Mouse (Mus musculus) adipocyte (in vitro differentiated cells): ENCODE data around the gene Kcnmb1.

Source experiments
- DNase-seq: peaks from one replicate; pipeline ENCODE4 v3.0.0-alpha.2; 2016; ENCODE audit warnings: low spot score

Gene Kcnmb1

GRCm38 (mm10) chr11:33962688-33963407, at the start of gene Kcnmb1:
Gene Kcnmb1 (plus strand): TSS chr11:33963013.
- DNase-seq = no peak

GRCm38 (mm10) chr11:33913061-33913460, 49.8 kb upstream of the Kcnmb1 start:
- no peak for DNase-seq

DNA sequence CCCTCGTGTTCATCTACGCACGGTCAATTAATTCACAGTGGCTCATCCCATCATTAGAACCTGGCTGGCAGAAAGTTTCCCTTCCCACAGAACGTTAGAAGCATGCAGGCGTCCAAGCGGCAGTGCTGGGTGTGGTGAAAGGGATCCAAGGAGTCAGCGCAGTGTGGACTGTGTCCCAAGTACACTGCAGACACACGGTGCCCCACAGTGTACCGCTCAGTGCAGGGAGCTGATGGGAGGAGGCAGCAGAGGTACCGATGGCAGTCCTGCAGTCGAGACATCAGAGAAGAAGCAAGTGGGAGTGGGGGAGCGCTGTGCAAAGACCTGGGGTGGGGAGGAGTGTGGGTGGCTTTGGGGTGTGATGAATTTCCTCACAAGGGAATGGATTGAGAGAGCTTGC, 48.6 kb upstream of the Kcnmb1 start:
- no peak for DNase-seq

DNA sequence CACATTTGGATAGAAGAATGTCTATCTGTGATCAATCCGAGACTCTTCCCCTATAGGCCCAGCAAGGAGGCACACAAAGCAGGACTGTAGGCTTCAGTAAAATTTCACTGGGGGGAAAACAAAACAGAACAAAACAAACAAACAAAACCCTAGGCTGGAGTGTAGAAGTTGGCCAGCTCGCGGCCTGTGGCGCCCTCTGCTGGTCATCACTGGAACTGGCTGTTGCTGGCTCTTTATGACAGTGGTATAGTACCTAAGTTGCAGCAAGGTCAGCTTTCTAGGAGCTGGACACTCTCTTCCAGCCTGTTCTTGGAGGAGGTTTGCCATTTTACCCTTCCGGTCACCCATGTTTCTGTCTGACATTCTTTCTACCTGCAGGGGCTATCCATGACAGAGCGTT, 45.2 kb upstream of the Kcnmb1 start:
- DNase-seq = peak; percentile 7

DNA sequence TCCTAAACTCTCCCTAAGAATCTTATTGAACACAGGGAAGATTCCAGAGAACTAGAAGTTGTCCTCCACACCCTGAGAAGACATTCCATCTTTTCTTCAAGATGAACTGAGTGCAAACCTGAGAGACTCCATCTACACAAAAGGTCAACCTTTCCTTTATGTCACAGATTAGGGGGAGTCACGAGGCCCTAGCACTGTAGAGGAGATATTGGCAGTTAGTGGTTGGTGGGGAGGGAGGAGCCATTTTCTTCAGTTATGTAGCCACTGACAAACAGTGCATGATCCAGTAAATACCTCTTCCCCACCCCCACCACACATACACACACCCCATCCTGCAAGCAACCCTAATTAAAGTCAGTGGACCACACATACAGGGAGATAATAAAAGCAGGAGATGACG, 44.4 kb upstream of the Kcnmb1 start:
- no peak for DNase-seq

DNA sequence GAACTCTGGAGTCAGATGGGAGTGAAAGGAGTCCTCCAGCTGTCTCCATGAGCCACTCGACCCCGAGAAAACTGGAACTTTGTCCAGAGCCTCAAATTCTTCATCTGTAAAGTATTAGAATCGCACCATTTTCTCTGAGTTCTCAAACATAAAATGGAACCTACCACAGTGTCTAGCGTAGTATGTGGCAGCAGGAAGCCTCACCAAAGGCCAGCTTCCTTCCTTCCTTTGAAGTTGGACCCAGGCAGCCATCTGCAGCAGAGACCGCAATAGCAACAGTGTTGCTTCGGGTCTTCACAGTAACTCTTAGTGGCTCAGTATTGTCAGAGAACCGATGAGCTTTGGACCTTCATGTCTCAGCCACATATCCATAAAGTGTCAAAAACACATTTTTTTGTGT, 43.0 kb upstream of the Kcnmb1 start:
- no peak for DNase-seq

DNA sequence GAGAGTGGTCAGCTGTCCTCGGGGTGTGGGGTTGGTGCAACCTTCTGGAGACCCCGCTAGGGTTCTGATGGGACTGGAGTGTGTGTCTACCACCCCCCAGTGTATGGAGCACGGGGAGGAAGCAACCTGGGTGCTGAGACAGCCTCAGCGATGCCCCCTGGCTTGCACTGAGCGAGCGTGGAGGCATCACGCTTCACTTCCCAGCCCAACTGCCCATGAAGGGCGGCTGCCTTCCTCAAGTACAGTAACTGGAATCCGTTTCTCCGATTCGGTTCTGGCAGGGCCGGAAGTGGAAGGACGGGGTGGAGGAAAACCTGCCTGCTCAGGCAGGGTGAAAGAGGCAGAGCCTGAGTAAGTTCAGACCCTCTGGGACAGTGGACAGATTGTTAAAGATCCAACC, 41.4 kb upstream of the Kcnmb1 start:
- DNase-seq = no peak

GRCm38 (mm10) chr11:33923031-33923430, 39.8 kb upstream of the Kcnmb1 start:
- DNase-seq = no peak

GRCm38 (mm10) chr11:33925778-33926177, 37.0 kb upstream of the Kcnmb1 start:
- DNase-seq = no peak

GRCm38 (mm10) chr11:33926551-33926950, 36.3 kb upstream of the Kcnmb1 start:
- DNase-seq = no peak

DNA sequence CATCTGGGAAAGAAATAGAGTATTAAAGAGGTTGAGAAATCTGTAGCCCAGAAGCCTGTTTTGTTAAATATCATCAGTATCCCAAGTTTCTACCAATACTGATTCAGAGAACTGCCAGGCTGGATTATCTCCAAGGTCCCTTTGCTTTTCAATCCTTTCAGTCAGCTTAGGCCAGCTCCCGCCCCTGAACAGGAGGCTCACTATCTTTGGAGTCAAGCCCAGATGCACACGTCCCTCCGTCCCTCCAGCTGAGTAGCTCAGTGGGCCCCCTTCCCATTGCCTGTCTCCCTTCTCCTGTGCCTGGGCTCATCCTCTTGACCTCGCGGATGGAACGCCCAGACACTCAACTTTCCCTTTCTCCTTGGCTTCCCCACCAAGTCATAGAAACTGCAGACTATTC, 35.5 kb upstream of the Kcnmb1 start:
- DNase-seq = no peak

DNA sequence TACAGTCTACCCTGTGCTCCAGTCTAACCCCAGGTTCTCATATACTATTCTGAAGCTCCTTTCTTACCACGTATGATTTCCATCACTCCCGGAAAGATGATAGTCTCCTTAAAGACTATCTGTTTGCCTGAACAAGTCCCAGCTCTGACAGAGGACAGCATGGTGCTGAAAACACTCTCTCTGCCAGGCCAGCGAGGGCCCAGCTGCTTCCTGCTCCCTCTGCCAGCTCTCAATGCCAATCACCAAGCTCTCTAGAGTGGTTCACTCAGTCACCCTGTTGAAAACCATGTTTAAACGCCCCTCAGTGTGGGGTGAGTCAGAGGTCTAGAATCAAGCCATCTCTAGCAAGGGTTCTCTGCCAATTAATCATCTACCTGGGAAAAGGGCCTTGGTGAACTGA, 35.0 kb upstream of the Kcnmb1 start:
- DNase-seq = no peak

GRCm38 (mm10) chr11:33928658-33929057, 34.2 kb upstream of the Kcnmb1 start:
- no peak for DNase-seq

GRCm38 (mm10) chr11:33929412-33929811, 33.4 kb upstream of the Kcnmb1 start:
- DNase-seq = no peak

DNA sequence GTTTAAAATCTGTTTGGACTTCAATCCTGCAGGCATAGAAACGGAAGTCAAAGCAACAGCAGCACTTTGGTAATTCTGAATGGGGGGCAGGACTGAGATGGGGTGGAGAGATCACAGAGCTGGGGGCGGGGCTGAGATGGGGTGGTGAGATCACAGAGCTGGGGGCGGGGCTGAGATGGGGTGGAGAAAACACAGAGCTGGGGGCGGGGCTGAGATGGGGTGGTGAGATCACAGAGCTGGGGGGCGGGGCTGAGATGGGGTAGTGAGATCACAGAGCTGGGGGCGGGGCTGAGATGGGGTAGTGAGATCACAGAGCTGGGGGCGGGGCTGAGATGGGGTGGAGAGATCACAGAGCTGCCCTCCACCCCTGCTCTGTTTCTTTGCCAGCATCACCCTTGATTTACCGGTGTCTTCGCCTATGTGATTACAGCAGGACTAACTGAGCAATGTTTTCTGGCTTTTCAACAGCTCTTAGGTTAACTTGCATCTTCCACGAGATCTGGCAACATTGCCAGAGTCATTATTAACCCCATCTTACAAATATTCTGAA, 30.9 kb upstream of the Kcnmb1 start:
- DNase-seq = no peak

DNA sequence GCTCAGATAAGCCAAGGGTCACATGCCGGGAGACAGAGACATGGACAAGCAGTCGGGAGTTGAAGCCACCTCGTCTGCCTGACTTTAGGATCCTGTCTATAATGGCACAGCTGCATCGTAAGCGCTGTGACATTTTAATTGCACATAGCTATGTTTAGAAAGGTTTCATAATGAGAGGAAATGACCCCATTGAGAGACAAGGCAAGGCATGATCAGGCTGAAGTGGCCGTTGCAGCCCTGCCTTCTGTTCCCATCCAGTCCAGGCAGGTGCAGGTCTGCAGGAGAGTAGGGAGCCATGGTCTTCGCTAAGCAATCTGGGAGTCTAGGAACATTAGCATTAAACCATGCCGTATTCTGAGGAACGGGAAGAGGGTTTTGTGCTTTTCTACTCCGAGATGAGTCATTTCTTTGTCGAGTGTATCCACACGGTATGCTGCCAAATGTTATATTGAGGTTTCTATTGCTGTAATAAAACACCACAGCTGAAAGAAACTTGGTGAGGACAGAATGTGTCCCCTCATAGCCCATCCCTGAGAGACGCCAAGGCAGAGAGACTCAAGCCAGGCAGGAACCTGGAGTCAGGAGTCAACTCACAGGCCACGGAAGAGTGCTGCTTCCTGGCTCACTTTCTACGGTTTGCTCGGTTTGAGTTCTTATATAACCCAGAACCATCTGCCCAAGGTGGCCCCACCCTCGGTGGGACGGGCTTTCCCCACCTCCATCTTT, 30.3 kb upstream of the Kcnmb1 start:
- no peak for DNase-seq

GRCm38 (mm10) chr11:33934286-33934685, 28.5 kb upstream of the Kcnmb1 start:
- DNase-seq = no peak

- no peak for DNase-seq
Measured at GRCm38 (mm10) chr11:33937641-33938040, 25.2 kb upstream of the Kcnmb1 start.

GRCm38 (mm10) chr11:33938561-33939274, 24.1 kb upstream of the Kcnmb1 start:
- no peak for DNase-seq

- no peak for DNase-seq
Measured at GRCm38 (mm10) chr11:33939456-33940113, 23.2 kb upstream of the Kcnmb1 start.

DNA sequence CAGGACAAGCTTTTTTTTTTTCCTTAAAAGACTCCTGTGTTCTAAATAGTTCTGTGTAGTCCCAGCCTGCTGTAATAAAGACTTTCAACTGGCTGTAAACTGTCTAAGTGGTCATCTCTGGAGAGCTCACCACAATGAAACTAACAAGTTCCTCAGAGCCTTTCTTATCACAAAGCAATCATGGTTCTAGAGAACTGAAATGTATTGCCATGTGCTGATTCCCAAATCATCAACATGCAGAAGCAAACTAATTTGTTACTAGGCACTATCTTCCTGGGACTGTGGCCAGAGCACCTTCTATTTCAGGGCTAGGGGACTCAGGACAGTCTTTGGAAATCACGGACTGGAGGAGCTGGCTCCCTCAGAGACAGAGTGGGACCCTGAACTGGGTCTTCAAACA, 19.2 kb upstream of the Kcnmb1 start:
- DNase-seq = no peak

DNA sequence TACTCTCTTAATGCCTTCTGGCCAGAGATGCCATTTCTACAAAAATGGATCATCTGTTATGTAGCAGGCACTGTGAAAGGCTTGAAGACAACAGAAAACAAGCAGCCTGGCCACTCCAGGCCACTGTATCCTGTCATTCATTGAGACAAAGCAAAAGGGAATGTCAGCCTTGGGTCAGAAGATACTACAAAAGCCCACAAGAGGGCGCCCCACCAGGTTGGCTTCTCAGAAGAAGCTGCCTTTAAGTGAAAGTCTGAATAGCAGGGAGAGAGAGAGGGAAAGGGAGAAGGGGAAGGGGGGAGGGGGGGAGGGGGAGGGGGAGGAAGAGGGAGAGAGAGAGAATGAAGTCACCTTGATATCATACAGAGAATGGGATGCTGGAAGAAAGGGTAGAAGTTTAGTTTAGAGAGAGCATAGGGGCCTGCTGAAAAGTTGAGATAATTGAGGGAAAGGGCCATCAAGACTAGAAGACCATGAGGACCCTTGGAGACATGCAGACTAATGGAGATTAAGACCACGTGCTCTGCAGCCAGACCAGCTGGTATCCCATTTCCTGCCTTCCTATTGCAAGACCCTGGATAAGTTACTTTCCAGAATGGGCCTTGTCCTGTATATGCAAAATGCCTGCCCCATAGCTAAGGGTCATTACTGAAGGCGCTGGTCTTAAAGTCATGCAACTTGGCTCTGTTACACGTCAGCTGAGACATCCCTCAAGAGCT, 18.6 kb upstream of the Kcnmb1 start:
- DNase-seq = no peak
